Mouse (Mus musculus) stomach, embryonic 14.5 days (tissue): ENCODE results near the gene Lmtk3. TPM values are rescaled to one million over a fixed set of nuclear protein-coding genes. Genes with fewer than 3 reads are reported as not detected.

ENCODE experiments used
- ATAC-seq: fragments of 200-750 bp; cut with Nextera tagmentation; 2 replicates; pipeline ENCODE4 v1.8.0; 2017; ENCODE audit warnings: low read depth, moderate TSS enrichment; ENCODE audit not compliant: insufficient number of reproducible peaks, insufficient read depth, low FRiP score
- H3K27ac ChIP-seq: fragments of 300-500 bp; sonication (generic); 2 replicates; pipeline ENCODE4 v1.5.1; 2014; ENCODE audit warnings: mild to moderate bottlenecking, low read length, moderate library complexity, mixed read lengths
- H3K27me3 ChIP-seq: fragments of 300-500 bp; sonication (generic); 2 replicates; pipeline ENCODE4 v1.6.1; 2014; ENCODE audit warnings: low read length, control low read depth, mixed read lengths; ENCODE audit not compliant: control insufficient read depth, insufficient read depth
- H3K36me3 ChIP-seq: fragments of 300-500 bp; sonication (generic); 2 replicates; pipeline ENCODE4 v1.6.1; 2014; ENCODE audit warnings: mild to moderate bottlenecking, control low read depth, low read length, moderate library complexity, mixed read lengths; ENCODE audit not compliant: control insufficient read depth, insufficient read depth
- H3K4me1 ChIP-seq: fragments of 300-500 bp; sonication (generic); 2 replicates; pipeline ENCODE4 v1.6.1; 2014; ENCODE audit warnings: low read length, control low read depth, mixed read lengths; ENCODE audit not compliant: control insufficient read depth, insufficient read depth
- H3K4me2 ChIP-seq: fragments of 300-500 bp; sonication (generic); replicated peaks from 2 replicates; pipeline ENCODE4 v1.6.1; 2014; ENCODE audit warnings: low read depth, low read length, control low read depth
- H3K4me3 ChIP-seq: fragments of 300-500 bp; sonication (generic); 2 replicates; pipeline ENCODE4 v1.5.1; 2014; ENCODE audit warnings: low read depth, low read length, control low read depth
- H3K9ac ChIP-seq: fragments of 300-500 bp; sonication (generic); replicated peaks from 2 replicates; pipeline ENCODE4 v1.6.1; 2014; ENCODE audit warnings: low read depth, mild to moderate bottlenecking, control low read depth, low read length, moderate library complexity, mixed read lengths
- H3K9me3 ChIP-seq: fragments of 300-500 bp; sonication (generic); 2 replicates; pipeline ENCODE4 v1.6.1; 2016; ENCODE audit warnings: low read depth, low read length, control low read depth; ENCODE audit not compliant: control insufficient read depth
- WGBS: fragments of 180-500 bp; shearing (Covaris S2); extraction: QIAGEN DNeasy Blood & Tissue Kit; methylation state at CpG from one replicate; pipeline ENCODE4 v1.1.7; 2014; 5-methylcytosine and 5-hydroxymethylcytosine counted together
- polyA plus RNA-seq: library from polyadenylated mRNA; unstranded; fragments of >200 nt; fragmentation: Nextera tagmentation; extraction: Ambion mirVana; gene quantifications from 2 replicates; pipeline ENCODE4 v1.2.1, GENCODE M21; 2014

The Lmtk3 gene
- polyA plus RNA-seq, 1 experiment from 2014 or later: 2.5 TPM

GRCm38 (mm10) chr7:45808471-45808870 lies 24.9 kb downstream of the Lmtk3 start:
- peaks cover 10% of the 10 kb centered on the region; the same call in 1 of the 2 replicates for H3K4me1 ChIP-seq
- H3K9me3 ChIP-seq: no peaks in the 10 kb centered on the region
- peaks cover 59% of the 10 kb centered on the region for H3K36me3 ChIP-seq
- H3K4me3 ChIP-seq: no peak overlapping the region
- no peak overlapping the region for H3K27ac ChIP-seq
- ATAC-seq: no peak
- H3K9ac ChIP-seq: no peak overlapping the region
- WGBS: 41% methylated on average over 11 of the region's 11 CpGs
- H3K4me2 ChIP-seq: no peak overlapping the region
- H3K27me3 ChIP-seq: no peaks in the 10 kb centered on the region

- Histone ChIP-seq H3K9me3 (no peaks in the 10 kb centered on the region), H3K4me3 (no peak overlapping the region), H3K27ac (no peak overlapping the region), H3K27me3 (no peaks in the 10 kb centered on the region), H3K9ac (no peak overlapping the region), H3K4me2 (no peak overlapping the region), H3K36me3 (peaks cover 59% of the 10 kb centered on the region), H3K4me1 (peaks cover 10% of the 10 kb centered on the region; the same call in 1 of the 2 replicates)
- WGBS: 85% methylated on average over 14 of the region's 14 CpGs
- no peak for ATAC-seq
Measured at GRCm38 (mm10) chr7:45809276-45810075, 25.9 kb downstream of the Lmtk3 start.

GRCm38 (mm10) chr7:45812921-45813320 lies 29.4 kb downstream of the Lmtk3 start:
- Histone ChIP-seq H3K27me3 (no peaks in the 10 kb centered on the region), H3K4me2 (peak overlapping the region; percentile 92), H3K4me1 (peaks cover 18% of the 10 kb centered on the region), H3K9me3 (no peaks in the 10 kb centered on the region), H3K4me3 (peak overlapping the region; percentile 92), H3K27ac (no peak overlapping the region), H3K36me3 (peaks cover 48% of the 10 kb centered on the region), H3K9ac (peak overlapping the region; percentile 99)
- WGBS: 76% methylated on average over 8 of the region's 8 CpGs
- no peak for ATAC-seq

GRCm38 (mm10) chr7:45813787-45814779 lies 30.5 kb downstream of the Lmtk3 start, which contains the start of gene Cyth2:
Gene Cyth2 (minus strand): TSS chr7:45814581.
- Histone ChIP-seq H3K4me2 (peak within 1 kb of the TSS; percentile 92), H3K9ac (peak within 1 kb of the TSS; percentile 99), H3K9me3 (no peaks in the 10 kb centered on the region), H3K27me3 (no peaks in the 10 kb centered on the region), H3K4me1 (peaks cover 18% of the 10 kb centered on the region), H3K36me3 (peaks cover 36% of the 10 kb centered on the region), H3K27ac (peak within 1 kb of the TSS; percentile 100), H3K4me3 (peak within 1 kb of the TSS; percentile 92)
- peak; percentile 99 for ATAC-seq
- WGBS: under 1% methylated on average over 89 of the region's 92 CpGs

- Histone ChIP-seq H3K27ac (no peak overlapping the region), H3K4me2 (peak overlapping the region; percentile 47), H3K36me3 (peaks cover 28% of the 10 kb centered on the region), H3K9ac (no peak overlapping the region), H3K4me3 (peak overlapping the region; percentile 20), H3K27me3 (no peaks in the 10 kb centered on the region), H3K4me1 (peaks cover 18% of the 10 kb centered on the region), H3K9me3 (no peaks in the 10 kb centered on the region)
- ATAC-seq: no peak
- 3% methylated on average over 5 of the region's 5 CpGs for WGBS
Measured at GRCm38 (mm10) chr7:45814841-45815240, 31.3 kb downstream of the Lmtk3 start.

GRCm38 (mm10) chr7:45815323-45815983 lies 31.9 kb downstream of the Lmtk3 start:
- no peak for ATAC-seq
- H3K9me3 ChIP-seq: no peaks in the 10 kb centered on the region
- H3K4me2 ChIP-seq: no peak overlapping the region
- H3K9ac ChIP-seq: no peak overlapping the region
- H3K36me3 ChIP-seq: peaks cover 22% of the 10 kb centered on the region
- 58% methylated on average over 10 of the region's 10 CpGs for WGBS
- H3K27ac ChIP-seq: no peak overlapping the region
- H3K4me3 ChIP-seq: no peak overlapping the region
- H3K27me3 ChIP-seq: no peaks in the 10 kb centered on the region
- H3K4me1 ChIP-seq: peaks cover 18% of the 10 kb centered on the region

GRCm38 (mm10) chr7:45815984-45816351 lies 32.4 kb downstream of the Lmtk3 start:
- 66% methylated on average over 2 of the region's 2 CpGs for WGBS
- Histone ChIP-seq H3K9me3 (no peaks in the 10 kb centered on the region), H3K4me1 (peaks cover 18% of the 10 kb centered on the region), H3K27me3 (no peaks in the 10 kb centered on the region), H3K4me3 (no peak overlapping the region), H3K27ac (no peak overlapping the region), H3K4me2 (no peak overlapping the region), H3K9ac (no peak overlapping the region; the same call in 1 of the 2 replicates), H3K36me3 (peaks cover 17% of the 10 kb centered on the region)
- no peak for ATAC-seq

GRCm38 (mm10) chr7:45819843-45820242 lies 36.3 kb downstream of the Lmtk3 start:
- Histone ChIP-seq H3K27me3 (no peaks in the 10 kb centered on the region), H3K4me1 (peaks cover 7% of the 10 kb centered on the region), H3K36me3 (peaks cover 9% of the 10 kb centered on the region; the same call in 1 of the 2 replicates), H3K9me3 (no peaks in the 10 kb centered on the region), H3K9ac (no peak overlapping the region), H3K27ac (no peak overlapping the region), H3K4me3 (no peak overlapping the region), H3K4me2 (peak overlapping the region; percentile 31; the same call in 1 of the 2 replicates)
- WGBS: 12% methylated on average over 25 of the region's 25 CpGs
- no peak for ATAC-seq
